Mouse (Mus musculus) ES-Bruce4 (cell line): ENCODE results near the gene Plcb1.

Source experiments
- CTCF ChIP-seq: IDR thresholded peaks from one replicate; pipeline ENCODE4 v1.8.1; 2011; ENCODE audit warnings: low read depth, low read length
- EP300 ChIP-seq: IDR thresholded peaks from 2 replicates; pipeline ENCODE4 v1.6.1; 2011; ENCODE audit warnings: low read depth, low read length; ENCODE audit not compliant: insufficient read depth
- POLR2A ChIP-seq: IDR thresholded peaks from one replicate; pipeline ENCODE4 v1.8.1; 2011; ENCODE audit warnings: low read length; ENCODE audit not compliant: insufficient read depth

DNA sequence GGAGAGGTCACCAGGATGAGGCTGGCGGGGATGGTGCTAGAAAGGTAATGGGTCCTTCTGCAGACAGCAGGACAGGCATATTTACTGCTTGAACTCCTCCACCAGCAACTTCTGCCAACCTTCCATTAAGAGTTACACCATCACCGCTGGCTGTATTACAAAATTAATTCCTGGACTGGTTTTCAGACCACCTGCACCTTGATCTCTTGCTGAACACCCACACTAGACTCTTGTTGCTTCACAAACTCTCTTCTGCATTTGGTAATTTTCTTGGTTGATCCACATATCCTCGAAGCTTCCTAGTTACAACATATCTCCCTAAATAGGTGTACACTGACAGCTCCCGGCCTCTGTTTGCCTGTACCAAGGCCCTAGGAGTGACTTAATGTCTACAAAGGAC, 170.6 kb downstream of the Plcb1 start:
- TF ChIP-seq POLR2A (no peak), CTCF (no peak), EP300 (no peak)
